ENCODE assay signal across 7 mouse cellular contexts in genomic region chr13:32866484-32866883, GRCm38 (mm10). TPM values are rescaled to one million over a fixed set of nuclear protein-coding genes. Genes with fewer than 3 reads are reported as not detected.
DNase-seq lines count a peak whose midpoint lies in the region; ATAC-seq and TF ChIP-seq lines count a peak whose summit lies in the region.

No protein-coding gene starts in this region.

- 5% methylated on average over 9 of the region's 9 CpGs for WGBS in cerebellum, adult 2 months
- WGBS in midbrain, embryonic 10.5 days, result 9% methylated on average over 9 of the region's 9 CpGs

- no peaks in the 10 kb centered on the region for H3K4me1 ChIP-seq in cerebellum, adult 2 months (ENCODE audit: control insufficient read depth, insufficient read depth, low read length)
- H3K4me1 ChIP-seq in midbrain, embryonic 10.5 days, result peaks cover 8% of the 10 kb centered on the region

- H3K27me3 ChIP-seq in Patski, result peaks cover 5% of the 10 kb centered on the region
- no peaks in the 10 kb centered on the region for H3K27me3 ChIP-seq in cerebellum, adult 2 months (ENCODE audit: control insufficient read depth, insufficient read depth, low read length)
- H3K27me3 ChIP-seq in midbrain, embryonic 10.5 days (ENCODE audit: low read depth, poor library complexity, severe bottlenecking), result peaks cover 61% of the 10 kb centered on the region

- H3K36me3 ChIP-seq in midbrain, embryonic 10.5 days, result no peaks in the 10 kb centered on the region

- POLR2A ChIA-PET in Patski (lab: Charles Lee), result interaction anchor here (0.6 kb wide), 1 partner anchor 34 kb away, joined by 3 read pairs; no protein-coding TSS in a partner anchor

- no peak overlapping the region for H3K27ac ChIP-seq in cerebellum, adult 2 months (ENCODE audit: insufficient read depth, low read length)
- H3K27ac ChIP-seq in midbrain, embryonic 10.5 days (replicated peaks), result peak overlapping the region; percentile 59

- CTCF ChIA-PET in Patski (lab: Charles Lee), result interaction anchor here (0.8 to 1.9 kb wide), 11 partner anchors 10 to 1041 kb away, joined by 3 to 5 read pairs (median 3); no protein-coding TSS in a partner anchor

- no peak for TF ChIP-seq POLR2A in cerebellum, adult 2 months (IDR thresholded peaks at IDR 0.05; ENCODE audit: borderline replicate concordance, insufficient read depth, low read length)

- in situ Hi-C loops in Patski (cut with MboI; ENCODE audit: low pct_unique_long_range_greater_than_20kb), result loop anchor here (10.0 kb wide), 1 partner anchor 1038 kb away; the partner anchor contains the start of gene Serpinb6c

- ATAC-seq in Patski, result no peak

- no peaks in the 10 kb centered on the region; the same call in 1 of the 2 replicates for H3K9me3 ChIP-seq in midbrain, embryonic 10.5 days (replicated peaks)

- TF ChIP-seq CTCF in Patski (IDR thresholded peaks at IDR 0.05), result peak; percentile 85
- TF ChIP-seq CTCF in cerebellum, adult 2 months (IDR thresholded peaks at IDR 0.05; ENCODE audit: borderline replicate concordance, insufficient read depth, low read depth, low read length), result peak; percentile 84

- no peak overlapping the region for H3K4me3 ChIP-seq in cerebellum, adult 2 months (replicated peaks; ENCODE audit: insufficient read depth, low read depth, low read length)
- no peak overlapping the region for H3K4me3 ChIP-seq in midbrain, embryonic 10.5 days

- no peak for DNase-seq in Patski (ENCODE audit: low read depth, low spot score)
- peak; percentile 50 to 61 for DNase-seq in cerebellum, adult 2 months
- DNase-seq in frontal cortex, adult 2 months (ENCODE audit: extremely low spot score in 1 of 2, low spot score in 1 of 2), result peak; percentile 41 to 87
- DNase-seq in hindlimb bud, embryonic 11.5 days (ENCODE audit: extremely low spot score, low read depth, low spot score), result peak; percentile 22
- peak; percentile 75 to 80 for DNase-seq in left cerebral cortex, adult 18-20 months (ENCODE audit: low spot score in 2 of 2)
- DNase-seq in midbrain, embryonic 10.5 days (ENCODE audit: low spot score), result peak; percentile 72
- DNase-seq in skeletal muscle tissue, adult 2 months (ENCODE audit: low read depth, low spot score), result peak; percentile 80

RNA-seq across cellular contexts. Expression of gene Serpinb1a, which starts 15.5 kb away (rescaled TPM):
- polyA plus RNA-seq in Patski (2021), result 2.9 TPM
- polyA plus RNA-seq in cerebellum, adult 2 months (2012; rRNA removed), result 24.4 and 31.1 TPM in 2 replicates
- 8.0 and 10.1 TPM in 2 replicates for polyA plus RNA-seq in frontal cortex, adult 2 months (2012; rRNA removed)
- total RNA-seq in left cerebral cortex, adult 18-20 months (2021), result 1 to 10 TPM; 4.9 to 6.4 TPM
- 1.1 and 1.9 TPM in 2 replicates for polyA plus RNA-seq in midbrain, embryonic 10.5 days (2016; fragmentation: Nextera tagmentation; extraction: Ambion mirVana)

RNA-seq across cellular contexts. Expression of gene Serpinb1c, which starts 31.5 kb away (rescaled TPM):
- polyA plus RNA-seq in Patski (2021), result 0.69 TPM
- 0.11 TPM in 1 of 2 replicates, not detected in the other for polyA plus RNA-seq in cerebellum, adult 2 months (2012; rRNA removed)
- polyA plus RNA-seq in frontal cortex, adult 2 months (2012; rRNA removed), result not detected in 2 replicates
- not detected for total RNA-seq in left cerebral cortex, adult 18-20 months (2021)
- polyA plus RNA-seq in midbrain, embryonic 10.5 days (2016; fragmentation: Nextera tagmentation; extraction: Ambion mirVana), result not detected in 2 replicates
